Mouse (Mus musculus): Measurements from ENCODE around the gene Gvin1.
"Not testable (repeated sequence)": the region's sequence is repeated elsewhere in the genome, so short reads cannot be mapped to it uniquely, and the experiment has no call there.

Gvin1 gene

GRCm38 (mm10) chr7:106215177-106215576 is at the start of gene Gvin1:
TSS of gene Gvin1 (minus strand) at chr7:106215326.
- TF ChIP-seq GATA4 (IDR thresholded peaks at IDR 0.05; ENCODE audit: insufficient replicate concordance, low read length), result not testable (repeated sequence)

- TF ChIP-seq GATA4 (IDR thresholded peaks at IDR 0.05; ENCODE audit: insufficient replicate concordance, low read length), result no peak
These were observed 36.9 kb upstream of the Gvin1 start for GRCm38 (mm10) chr7:106251844-106252517.

GRCm38 (mm10) chr7:106248922-106249321 is 33.8 kb upstream of the Gvin1 start:
- no peak for TF ChIP-seq GATA4 (IDR thresholded peaks at IDR 0.05; ENCODE audit: insufficient replicate concordance, low read length)

GRCm38 (mm10) chr7:106248245-106248644 is 33.1 kb upstream of the Gvin1 start:
- no peak for TF ChIP-seq GATA4 (IDR thresholded peaks at IDR 0.05; ENCODE audit: insufficient replicate concordance, low read length)

- TF ChIP-seq GATA4 (IDR thresholded peaks at IDR 0.05; ENCODE audit: insufficient replicate concordance, low read length), result no peak
These were observed 30.5 kb upstream of the Gvin1 start for GRCm38 (mm10) chr7:106245601-106246000.

GRCm38 (mm10) chr7:106237192-106237465 is 22.0 kb upstream of the Gvin1 start:
- TF ChIP-seq GATA4 (IDR thresholded peaks at IDR 0.05; ENCODE audit: insufficient replicate concordance, low read length), result no peak

- peak; percentile 84 for TF ChIP-seq GATA4 (IDR thresholded peaks at IDR 0.05; ENCODE audit: insufficient replicate concordance, low read length)
These were observed 21.4 kb upstream of the Gvin1 start for GRCm38 (mm10) chr7:106236327-106237191.

- no peak for TF ChIP-seq GATA4 (IDR thresholded peaks at IDR 0.05; ENCODE audit: insufficient replicate concordance, low read length)
These were observed 20.5 kb upstream of the Gvin1 start for GRCm38 (mm10) chr7:106235596-106235995.
